Mouse (Mus musculus) activated CD4-positive, CD25-positive, alpha-beta regulatory T cell, adult 4 months (primary cell): Measurements from ENCODE around the gene C77080. TPM values are rescaled to one million over a fixed set of nuclear protein-coding genes. Genes with fewer than 3 reads are reported as not detected.
"Not testable (repeated sequence)": the region's sequence is repeated elsewhere in the genome, so short reads cannot be mapped to it uniquely, and the experiment has no call there.

ENCODE experiments used
- ATAC-seq: one replicate; pipeline ENCODE4 v1.8.0; 2017
- polyA plus RNA-seq, 2 experiments: library from polyadenylated mRNA; unstranded; fragments of 100-300 nt; shearing (Covaris generic); gene quantifications; one replicate each; pipeline ENCODE4 v1.2.1; 2017

C77080 gene
- polyA plus RNA-seq, 2 experiments from 2014 or later = 0.20 TPM

DNA sequence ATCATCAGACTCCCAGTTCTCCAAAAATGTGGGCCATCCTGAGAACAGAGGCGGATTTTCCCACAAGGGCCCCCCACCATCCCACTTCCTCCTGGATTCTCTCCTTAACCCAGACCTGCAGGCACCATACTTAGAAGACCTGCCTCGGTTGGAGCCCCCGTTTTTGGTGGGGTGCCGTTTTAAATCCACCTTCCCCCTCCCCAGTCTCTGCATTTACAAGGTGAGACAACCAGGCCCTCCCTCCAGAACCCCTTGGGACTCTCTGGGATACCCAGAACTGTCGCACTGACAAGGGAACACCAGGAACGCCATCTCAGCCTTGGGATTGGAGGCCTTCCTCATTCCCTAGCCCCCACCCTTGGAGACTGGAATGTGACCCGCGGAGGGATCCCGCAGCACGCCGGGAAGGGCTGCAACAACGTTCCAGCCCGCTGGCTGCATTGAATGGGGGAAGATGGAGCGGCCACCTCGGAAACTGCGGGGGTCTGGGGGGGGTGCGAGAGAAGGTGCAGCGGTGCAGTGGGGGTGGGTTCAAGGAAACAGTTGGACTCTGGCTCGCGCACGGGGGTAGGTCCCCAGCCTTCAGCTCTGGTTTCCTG lies 23.3 kb downstream of the C77080 start:
- ATAC-seq = no peak

DNA sequence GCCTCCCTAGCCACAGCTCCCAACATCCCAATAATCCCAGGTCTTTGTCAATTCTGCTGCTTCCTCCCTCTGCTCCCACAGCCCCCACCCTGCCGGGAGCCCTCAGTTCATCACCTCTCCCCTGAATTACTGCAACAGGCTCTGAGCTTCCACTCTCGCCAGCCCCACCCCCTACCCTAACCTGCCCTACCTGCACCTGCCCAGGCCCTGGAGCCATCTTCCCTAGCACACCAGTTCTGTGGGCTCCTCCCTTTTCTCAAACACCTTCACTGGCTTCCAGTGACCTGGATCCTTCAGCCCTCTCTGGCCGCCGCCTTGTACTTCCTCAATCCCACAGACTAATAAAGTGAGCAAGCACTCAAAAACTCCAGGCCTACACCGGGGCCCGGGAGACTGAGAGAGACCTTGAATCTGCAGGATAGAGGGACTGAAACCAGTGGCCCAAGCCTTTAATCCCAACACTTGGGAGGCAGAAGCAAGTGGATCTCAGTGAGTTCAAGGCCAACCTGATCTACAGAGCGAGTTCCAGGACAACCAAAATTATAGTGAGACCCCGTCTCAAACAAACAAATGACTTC lies 24.9 kb downstream of the C77080 start:
- no peak for ATAC-seq

DNA sequence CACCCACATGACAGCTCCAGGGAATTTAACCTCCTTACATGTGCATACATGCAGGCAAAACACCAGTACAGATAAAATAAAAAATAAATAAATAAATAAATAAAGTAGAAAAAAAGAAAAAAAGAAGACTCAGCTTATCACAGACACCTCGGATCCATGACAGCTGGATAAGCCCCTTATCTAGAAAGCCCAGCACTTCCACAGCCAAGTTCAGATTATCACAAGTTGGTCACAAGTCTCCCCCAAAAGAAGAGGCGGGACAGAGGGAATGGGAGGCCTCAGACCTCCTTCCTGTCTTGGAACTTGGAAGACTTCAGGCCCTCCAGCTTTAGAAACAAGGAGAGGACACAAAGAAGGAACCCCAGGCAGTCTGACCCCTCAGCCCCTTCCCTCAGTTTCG lies 26.1 kb downstream of the C77080 start:
- no peak for ATAC-seq

DNA sequence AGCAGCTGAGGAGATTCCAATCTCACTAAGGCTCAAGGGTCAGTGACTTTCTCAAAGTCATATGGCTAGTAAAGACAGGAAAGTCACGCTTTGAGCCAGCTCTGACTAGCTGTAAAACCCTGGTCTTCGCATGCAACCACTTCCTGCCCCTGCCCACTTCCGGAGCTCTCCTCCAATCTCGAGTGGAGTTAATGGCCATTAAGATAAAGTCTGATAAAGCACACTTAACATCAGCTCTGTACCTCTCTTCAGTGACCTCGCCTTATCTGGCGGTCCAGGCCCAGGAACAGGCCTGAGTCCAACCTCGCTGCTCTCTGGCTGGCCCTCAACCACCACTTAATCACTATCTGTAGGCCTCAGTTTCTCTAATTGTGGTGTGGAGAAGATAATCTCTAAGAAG lies 26.7 kb downstream of the C77080 start:
- ATAC-seq = peak; percentile 46

DNA sequence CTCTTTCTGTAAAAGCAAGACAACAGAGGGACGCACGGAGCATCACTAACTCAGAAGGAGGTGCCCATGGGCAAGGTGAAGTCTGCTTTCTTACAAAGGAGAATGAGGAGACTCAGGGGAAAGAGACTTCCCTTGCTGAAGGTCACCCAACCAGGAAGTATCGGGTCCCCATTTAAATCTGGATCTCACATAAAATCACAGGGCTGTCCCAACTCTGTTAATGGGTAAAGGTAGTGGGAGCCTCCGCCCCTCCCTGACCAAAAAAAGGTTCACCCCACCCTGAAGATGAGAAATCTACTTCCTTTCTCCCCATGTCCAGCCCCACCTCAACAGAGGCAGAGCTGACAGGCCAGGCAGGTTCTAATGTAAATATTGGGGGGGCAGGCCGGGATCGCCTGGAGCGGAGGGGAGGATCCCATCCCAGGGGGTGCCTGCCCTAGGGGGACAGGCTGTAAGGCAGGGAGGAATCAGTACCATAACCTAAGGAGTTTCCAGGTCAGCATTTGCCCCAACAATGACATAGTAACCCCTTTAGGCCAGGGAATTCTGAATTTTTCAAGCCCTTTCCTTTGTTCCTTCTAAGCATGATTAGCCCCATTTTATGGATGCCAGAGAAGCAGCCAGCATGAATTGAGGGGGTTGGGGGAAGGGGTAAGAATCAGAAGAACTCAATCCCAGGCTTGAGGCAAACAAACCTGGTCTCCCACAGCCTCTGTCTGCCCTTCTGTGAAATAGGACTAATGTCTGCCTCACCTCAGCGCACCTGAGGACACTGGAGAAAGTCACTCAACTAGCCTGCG lies 28.4 kb downstream of the C77080 start:
- ATAC-seq = no peak

DNA sequence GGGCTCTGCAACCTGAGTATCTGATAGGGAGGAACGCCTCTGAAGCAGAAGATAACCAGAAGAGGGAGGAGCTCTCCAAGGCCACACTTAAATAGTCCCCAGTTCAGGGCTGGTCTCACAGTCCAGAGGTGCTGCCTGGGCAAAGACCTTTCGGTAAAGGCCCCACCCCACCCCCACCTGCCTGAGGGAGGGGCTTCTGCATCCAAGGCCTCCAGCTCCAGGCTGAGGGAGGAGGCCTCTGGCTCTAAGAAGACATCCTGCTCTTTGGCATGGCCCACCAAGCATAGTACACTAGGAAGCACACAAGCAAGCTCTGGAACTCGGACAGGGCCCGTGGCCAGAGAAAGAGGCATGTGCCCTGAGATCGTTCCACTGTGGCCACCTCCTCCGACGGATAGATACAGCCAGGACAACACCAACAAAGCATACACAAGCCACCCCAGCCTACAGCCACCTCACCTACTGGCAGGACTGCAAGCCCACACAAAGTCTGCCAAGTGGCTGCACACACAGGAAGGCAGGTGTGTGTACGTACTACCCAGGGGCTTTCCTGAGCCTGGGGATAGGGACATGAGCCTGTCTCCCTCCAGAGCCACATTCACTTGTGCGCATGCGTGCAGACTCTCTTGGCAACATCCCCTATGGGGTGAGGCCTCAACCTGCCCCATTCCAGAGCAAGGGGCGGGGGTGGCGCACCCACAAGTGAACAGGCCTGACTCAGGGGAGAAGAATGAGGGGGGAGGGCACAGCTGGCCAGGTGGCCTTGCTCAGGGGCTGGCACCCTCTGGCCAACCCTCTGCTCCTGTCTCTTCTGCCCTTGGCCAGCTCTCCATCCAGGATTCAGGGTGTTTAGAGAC lies 29.4 kb downstream of the C77080 start:
- no peak for ATAC-seq

DNA sequence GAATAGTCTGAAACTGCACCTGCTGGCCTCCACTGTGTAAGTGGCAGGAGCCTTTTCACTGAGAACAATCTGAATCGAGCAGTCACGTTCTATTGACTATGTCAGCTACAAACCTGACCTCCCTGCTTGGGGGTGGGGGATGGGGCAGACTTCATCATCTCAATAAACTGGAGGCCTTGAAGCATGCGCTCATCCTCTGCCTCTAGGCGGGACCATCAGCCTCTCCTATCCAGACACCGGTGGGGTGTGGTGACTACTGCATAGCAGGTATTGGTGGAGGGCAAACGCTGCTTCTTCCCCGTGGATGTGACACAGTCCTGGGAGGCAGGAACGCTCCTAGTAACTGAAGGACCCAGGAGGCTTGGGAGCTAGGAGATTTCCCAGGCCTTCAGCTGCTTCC lies 30.3 kb downstream of the C77080 start:
- ATAC-seq = no peak

DNA sequence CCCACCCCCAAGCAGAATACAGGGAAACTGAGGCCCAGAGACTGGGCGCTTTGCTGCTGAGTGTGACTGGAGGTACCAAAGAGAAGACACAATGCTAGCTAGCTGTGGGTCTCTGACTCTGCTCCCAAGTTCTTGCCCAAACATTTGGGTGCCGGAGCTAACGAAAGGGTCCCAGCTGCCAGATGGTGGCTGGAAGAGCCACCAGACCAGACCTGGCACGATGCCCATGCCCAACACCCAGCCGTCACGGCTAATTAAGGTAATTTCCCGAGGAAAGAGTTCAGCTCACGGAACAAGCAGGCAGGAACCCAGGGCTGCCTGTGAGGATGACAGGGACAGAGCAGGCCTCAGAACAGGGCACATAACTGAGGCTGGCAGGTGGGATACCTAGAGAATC lies 33.2 kb downstream of the C77080 start:
- ATAC-seq = no peak

DNA sequence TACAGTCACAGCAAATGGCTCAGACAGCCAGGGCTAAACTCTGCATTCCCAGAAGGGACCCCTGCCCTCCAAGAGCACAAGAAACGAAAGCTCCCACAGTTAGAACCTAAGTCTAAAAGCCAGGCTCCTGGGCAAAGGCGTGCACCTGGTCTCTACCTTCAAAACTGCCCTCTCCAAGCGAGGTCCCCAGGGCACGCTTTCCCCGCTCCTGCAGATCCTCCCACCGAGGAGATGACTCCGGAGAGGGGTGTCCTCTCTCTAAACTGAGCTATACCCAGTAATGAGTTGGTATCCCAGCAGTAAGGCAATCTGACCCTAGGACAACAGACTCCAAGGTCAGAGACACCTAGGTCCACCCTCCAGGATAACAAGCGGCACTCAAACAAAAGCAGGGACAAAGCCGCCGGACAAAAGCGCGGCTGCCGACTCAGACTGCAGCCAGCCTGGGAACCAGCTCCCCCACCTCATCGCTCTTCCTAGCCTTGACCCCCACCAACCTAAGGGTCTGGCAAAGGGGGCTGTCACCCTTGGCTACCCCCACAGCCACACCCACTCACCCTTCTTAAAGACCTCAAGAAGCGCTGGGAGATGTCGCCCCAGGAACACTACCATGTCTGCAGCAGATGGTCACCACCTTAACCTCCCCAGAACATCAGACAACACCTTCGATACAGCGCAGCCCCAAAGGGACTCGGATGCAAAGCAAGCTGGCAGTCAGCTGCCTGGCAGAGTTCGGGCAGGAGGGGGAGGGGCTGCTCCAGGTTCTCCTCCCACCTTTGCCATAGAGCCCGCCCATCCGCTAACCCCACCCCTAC lies 33.8 kb downstream of the C77080 start:
- ATAC-seq = no peak

DNA sequence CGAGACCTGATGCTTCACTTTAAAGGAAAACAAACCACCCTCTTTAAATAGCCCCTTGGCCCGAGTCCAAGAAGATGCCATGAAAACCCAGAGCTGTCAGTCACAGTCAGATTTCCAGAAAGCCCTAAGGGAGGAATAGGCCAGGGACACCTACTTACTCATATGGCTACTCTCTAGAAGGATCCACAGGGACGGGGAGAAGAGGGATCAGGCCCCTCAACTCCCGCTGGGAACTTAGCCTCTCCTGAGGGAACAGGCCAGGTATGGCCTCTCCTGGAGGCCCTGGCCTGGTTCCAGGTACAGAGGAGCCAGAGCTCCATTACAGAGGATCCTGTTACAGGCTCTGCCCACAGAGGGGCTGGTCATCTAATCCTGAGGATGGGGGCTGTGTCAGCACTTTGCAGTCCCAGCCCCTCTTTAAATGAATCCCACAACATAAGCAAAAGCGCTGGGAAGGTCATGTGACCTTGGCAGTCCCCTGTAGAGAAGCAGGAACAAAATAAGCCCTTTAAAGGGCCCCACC lies 34.7 kb downstream of the C77080 start:
- no peak for ATAC-seq

DNA sequence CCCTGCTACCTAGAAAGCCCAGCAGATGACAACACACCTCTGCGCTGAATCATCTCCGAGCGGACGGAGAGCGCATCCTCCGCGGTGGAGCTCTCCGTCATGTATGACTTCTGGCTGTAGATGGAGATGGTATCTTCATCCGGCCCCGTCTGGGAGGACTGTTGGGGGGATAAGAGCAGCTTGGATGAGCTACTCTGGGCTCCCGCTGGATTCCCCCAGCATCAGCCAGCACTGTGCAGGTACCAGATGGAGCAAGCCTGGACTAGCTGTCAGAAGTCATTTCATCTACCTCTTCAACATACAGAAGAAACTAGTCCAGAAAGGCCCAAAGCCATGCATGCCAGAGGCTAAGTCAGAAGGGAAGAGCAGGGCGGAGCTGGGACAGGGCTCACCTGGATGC lies 35.9 kb downstream of the C77080 start:
- ATAC-seq = no peak

DNA sequence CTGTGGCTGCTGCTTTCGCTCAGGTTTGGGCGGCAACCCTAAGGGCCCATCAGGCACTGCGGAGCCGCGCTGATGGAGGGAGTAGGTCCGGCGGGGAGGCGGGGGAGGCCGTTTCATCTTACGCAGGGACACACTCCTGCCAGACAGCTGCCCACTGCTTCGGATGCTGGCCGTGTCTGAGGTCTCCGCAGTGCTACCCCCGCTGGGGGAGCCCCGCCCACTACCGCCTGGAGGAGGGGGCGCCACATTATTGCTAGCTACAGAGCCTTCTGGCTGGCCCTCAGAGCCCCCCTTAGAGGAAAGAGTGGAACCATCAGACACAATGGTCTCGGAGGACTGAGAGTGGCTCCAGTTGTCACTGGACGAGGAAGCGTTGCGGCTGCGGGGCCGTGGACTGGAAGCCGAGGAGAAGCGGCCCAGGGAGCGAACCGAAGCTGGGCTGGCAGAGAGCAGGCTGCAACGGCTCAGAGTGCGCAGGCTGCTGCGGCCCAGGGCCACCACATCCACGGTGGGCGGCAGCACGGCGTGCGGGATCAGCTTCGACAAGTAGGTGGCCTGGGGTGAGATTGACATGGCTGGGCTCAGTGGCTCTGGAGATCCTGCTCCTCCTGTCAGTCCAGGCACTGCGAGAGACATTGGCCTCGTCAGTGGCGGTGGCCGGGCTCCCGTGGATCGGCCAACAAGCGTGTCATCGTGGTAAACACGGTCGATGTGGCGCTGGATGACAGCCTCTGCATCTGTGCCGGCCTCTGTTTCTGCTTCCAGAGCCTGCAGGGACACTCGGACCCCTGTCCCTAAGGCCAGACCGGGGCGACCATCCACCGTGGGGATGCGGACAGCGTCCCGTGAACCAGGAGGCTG lies 37.6 kb downstream of the C77080 start:
- no peak for ATAC-seq

DNA sequence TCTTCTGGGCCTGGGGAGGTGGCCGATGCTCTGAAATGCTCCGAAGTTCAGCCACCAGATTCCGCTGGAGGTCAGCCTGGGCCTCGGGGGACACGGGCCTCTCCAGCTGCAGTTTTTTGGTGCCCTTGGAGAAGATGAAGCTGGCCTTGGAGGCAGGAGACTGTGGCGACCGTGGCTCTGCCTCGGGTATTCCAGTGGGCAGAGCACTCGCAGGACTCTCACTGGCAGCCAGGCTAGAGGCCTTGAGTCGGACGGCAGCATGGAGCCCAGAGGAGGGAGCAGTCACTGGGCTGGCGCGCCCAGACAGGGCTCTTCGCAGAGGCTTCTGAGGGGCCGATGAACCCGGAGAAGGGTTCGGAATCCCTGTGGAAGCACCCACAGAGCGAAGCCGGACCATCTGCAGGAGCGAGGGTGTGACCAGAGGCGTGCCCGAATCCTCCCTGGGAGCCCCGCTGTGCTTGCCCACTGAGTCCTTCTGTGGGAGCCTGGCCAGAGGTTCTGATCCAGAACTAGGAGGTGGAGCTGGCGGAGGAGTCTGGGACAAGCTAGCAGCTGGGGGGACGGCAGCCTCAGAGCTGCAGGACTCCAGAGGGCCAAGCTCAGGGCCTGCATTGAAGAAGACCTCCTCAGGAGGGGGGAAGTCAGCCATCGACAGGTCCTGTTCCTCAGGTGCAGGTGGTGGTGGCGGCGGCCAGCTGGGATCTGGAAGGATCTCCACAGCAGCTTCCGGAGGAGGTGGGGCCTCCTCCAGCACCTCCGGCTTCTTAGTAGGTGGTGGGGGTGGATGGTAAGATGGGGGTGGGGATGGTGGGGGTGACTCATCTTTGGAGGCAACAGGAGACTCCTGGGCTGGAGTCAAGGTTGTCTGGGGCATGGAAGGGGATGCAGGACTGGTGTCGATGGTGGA lies 38.9 kb downstream of the C77080 start:
- no peak for ATAC-seq

DNA sequence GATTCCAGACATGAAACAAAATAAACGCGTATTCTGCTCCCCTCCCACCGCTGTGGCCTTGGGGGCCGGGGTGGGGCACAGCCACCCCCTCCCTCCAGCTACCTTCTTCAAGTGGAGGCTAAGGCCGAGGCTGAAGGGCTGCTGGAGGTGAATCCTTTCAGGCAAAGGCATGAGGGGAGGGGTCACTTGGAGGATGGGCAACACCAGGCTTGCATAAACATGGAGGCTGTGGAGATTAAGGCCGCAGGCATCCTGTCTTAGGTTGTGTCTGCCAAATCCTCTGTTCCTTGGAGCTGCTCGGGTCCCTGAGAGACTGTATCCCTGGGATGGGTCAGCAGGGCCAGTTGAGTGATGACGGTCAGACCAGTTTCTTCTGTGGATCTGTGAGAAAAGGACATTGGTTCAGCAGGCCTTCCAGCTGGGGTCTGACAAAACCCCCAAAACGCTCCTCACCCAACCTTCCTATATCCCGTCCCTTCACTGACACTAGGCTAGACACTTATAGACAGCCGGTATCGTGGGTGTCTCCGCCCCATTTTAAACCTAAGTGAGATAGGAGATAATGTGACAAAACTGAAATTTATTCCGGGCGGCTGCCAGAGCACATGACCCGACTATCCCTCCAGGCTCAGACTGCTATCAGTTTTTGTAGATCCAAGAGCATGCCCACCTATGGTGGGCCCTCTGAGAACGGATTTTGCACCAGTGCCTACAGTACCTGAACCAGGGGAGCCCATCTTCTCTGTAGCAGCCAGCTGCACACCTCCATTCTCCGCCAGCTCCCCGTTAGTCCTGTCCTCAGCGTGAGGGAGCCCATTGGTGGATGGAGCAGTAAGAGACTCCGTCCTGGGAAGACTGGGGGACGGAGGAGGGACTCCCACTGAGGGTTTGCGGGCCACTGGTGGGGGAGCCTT lies 39.9 kb downstream of the C77080 start:
- no peak for ATAC-seq

DNA sequence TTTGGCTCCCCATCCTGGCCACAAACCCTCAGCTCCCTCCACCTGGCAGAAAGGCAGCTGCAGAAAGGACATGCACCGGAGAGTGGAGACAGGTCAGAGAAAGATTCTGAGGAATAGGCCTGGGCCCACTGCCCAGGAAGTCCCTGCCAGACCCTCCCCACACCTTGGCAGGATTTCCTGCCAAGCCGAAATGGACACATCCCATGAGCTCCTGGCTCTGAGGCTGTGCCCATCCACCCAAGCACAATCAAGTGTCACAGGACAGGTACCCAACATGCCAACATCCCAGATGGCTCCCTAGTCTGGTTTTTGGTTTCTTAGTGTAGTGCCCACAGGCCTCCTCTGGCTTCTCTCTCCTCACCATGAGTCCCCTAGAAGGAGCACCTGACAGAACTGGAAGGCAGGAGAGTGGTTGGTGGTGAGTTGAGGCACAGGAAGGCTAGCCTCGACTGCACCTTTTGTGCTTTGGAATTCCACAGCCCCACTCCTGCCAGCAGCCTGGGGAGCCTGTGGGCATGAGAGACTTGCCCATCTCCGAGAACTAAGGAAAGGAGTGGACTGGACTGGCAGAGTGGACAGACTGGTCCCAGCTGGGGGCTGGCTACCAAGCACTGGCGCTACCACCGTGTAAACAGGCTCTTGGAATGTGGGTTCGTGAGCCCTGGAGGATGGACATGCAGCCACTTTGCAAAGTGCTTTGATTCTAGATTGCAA lies 40.7 kb downstream of the C77080 start:
- ATAC-seq = no peak

DNA sequence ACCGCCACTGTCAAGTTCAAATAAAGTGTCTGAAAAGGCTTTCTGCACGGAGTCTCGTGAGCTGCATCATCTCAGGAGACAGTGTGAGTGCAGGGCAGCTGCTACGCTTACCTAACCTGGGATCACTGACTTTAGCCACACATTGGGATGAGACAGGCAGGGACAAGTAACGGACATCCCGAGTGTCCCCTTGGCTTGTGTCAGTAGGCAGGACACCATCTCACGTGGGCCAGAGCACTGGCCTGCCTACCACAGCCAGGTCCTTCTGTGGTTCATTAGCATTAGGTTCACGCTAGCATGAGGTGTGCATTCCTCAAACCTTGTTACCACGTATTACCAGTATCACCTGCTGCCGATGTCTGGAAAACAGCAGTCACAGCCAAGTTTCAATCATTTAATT lies 42.0 kb downstream of the C77080 start:
- no peak for ATAC-seq

DNA sequence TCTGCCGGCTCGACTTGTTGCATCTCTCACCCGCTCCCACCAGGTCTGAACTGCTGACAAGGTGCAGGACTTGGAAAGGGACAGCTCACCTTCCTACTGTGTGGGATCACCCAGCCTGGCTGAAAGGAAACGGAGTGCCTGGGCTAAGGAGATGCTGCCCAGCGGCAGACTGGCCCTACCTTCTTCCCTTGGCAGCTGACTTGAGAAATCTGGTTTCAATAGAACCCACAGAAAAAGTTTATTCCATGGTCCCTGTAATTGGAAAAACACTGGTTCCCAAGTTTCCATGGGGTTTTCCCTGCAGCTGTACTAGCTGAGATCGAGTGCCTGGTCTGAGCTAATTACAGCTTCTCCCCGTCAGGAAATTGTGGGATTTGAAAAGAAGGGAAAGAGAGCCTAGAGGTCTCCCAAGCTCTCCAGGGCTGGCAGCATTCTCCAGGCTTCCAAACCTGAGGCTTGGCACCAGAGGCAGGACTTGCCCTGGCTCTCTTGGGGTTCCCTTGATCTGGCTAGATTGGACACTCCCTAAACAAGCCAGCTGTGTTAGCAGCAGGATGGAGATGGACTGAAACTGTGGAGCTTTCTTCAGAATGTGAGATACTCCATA lies 42.5 kb downstream of the C77080 start:
- ATAC-seq = no peak

DNA sequence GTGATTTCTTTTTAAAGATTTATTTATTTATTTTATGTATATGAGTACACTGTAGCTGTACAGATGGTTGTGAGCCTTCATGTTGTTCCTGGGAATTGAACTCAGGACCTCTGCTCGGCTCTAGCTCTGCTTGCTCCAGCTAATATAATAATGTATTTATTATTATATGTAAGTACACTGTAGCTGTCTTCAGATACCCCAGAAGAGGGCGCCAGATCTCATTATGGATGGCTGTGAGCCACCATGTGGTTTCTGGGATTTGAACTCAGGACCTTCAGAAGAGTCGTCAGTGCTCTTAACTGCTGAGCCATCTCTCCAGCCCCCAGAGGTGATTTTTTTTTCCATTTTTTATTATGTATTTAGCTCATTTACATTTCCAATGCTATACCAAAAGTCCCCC lies 48.7 kb downstream of the C77080 start:
- ATAC-seq = not testable (repeated sequence)
